Mouse (Mus musculus) limb, embryonic 10.5 days (tissue): Measurements from ENCODE around the gene Nucks1. TPM values are rescaled to one million over a fixed set of nuclear protein-coding genes. Genes with fewer than 3 reads are reported as not detected.
"Not testable (repeated sequence)": the region's sequence is repeated elsewhere in the genome, so short reads cannot be mapped to it uniquely, and the experiment has no call there.

Experiments
- DNase-seq: peaks from one replicate; pipeline ENCODE4 v3.0.0-alpha.2; 2017; ENCODE audit warnings: low spot score
- H3K27ac ChIP-seq: fragments of 300-500 bp; sonication (generic); 2 replicates; pipeline ENCODE4 v1.5.1; 2016; ENCODE audit warnings: mild to moderate bottlenecking
- H3K27me3 ChIP-seq: fragments of 300-500 bp; sonication (generic); 2 replicates; pipeline ENCODE4 v1.6.1; 2016; ENCODE audit warnings: low read depth, mild to moderate bottlenecking; ENCODE audit not compliant: poor library complexity, severe bottlenecking
- H3K36me3 ChIP-seq: fragments of 300-500 bp; sonication (generic); 2 replicates; pipeline ENCODE4 v1.6.1; 2016; ENCODE audit warnings: mild to moderate bottlenecking, moderate library complexity
- H3K4me1 ChIP-seq: fragments of 300-500 bp; sonication (generic); 2 replicates; pipeline ENCODE4 v1.6.1; 2016
- H3K4me3 ChIP-seq: fragments of 300-500 bp; sonication (generic); 2 replicates; pipeline ENCODE4 v1.5.1; 2016; ENCODE audit warnings: mild to moderate bottlenecking, moderate library complexity
- H3K9me3 ChIP-seq: fragments of 300-500 bp; sonication (generic); replicated peaks from 2 replicates; pipeline ENCODE4 v1.6.1; 2016; ENCODE audit warnings: mild to moderate bottlenecking
- WGBS: fragments of 180-500 bp; shearing (Covaris S2); methylation state at CpG from one replicate; pipeline ENCODE4 v1.1.7; 2016; 5-methylcytosine and 5-hydroxymethylcytosine counted together
- polyA plus RNA-seq: library from polyadenylated mRNA; unstranded; fragments of >200 nt; fragmentation: Nextera tagmentation; extraction: Ambion mirVana; gene quantifications from 2 replicates; pipeline ENCODE4 v1.2.1, GENCODE M21; 2016

The Nucks1 gene
- polyA plus RNA-seq, 1 experiment from 2014 or later, result 110 TPM

- no peaks in the 10 kb centered on the region for H3K36me3 ChIP-seq
- H3K27me3 ChIP-seq, result no peaks in the 10 kb centered on the region
- no peaks in the 10 kb centered on the region for H3K9me3 ChIP-seq
- no peaks in the 10 kb centered on the region for H3K4me1 ChIP-seq
- no peak overlapping the region for H3K27ac ChIP-seq
- no peak overlapping the region for H3K4me3 ChIP-seq
- no peak for DNase-seq
- whole genome bisulfite sequencing, result 78% methylated on average over 6 of the region's 6 CpGs
Observed at GRCm38 (mm10) chr1:131890043-131890658, 20.2 kb upstream of the Nucks1 start.

GRCm38 (mm10) chr1:131891436-131891835 lies 18.9 kb upstream of the Nucks1 start:
- Histone ChIP-seq H3K27ac (no peak overlapping the region), H3K36me3 (no peaks in the 10 kb centered on the region), H3K4me3 (no peak overlapping the region), H3K4me1 (no peaks in the 10 kb centered on the region), H3K9me3 (no peaks in the 10 kb centered on the region), H3K27me3 (no peaks in the 10 kb centered on the region)
- 76% methylated on average over 4 of the region's 4 CpGs for WGBS
- DNase-seq, result no peak

GRCm38 (mm10) chr1:131902679-131903078 lies 7.7 kb upstream of the Nucks1 start:
- no peaks in the 10 kb centered on the region for H3K9me3 ChIP-seq
- 91% methylated on average over 4 of the region's 4 CpGs for whole genome bisulfite sequencing
- no peak overlapping the region for H3K4me3 ChIP-seq
- 0 out of 2 replicates have a peak, but pooled peaks cover 2% of the 10 kb centered on the region for H3K27me3 ChIP-seq
- H3K36me3 ChIP-seq, result no peaks in the 10 kb centered on the region
- no peak for DNase-seq
- no peak overlapping the region for H3K27ac ChIP-seq
- H3K4me1 ChIP-seq, result no peaks in the 10 kb centered on the region

- DNase-seq, result no peak
- Histone ChIP-seq H3K9me3 (no peaks in the 10 kb centered on the region), H3K36me3 (no peaks in the 10 kb centered on the region), H3K4me1 (no peaks in the 10 kb centered on the region), H3K4me3 (no peak overlapping the region), H3K27me3 (peaks cover 4% of the 10 kb centered on the region; the same call in 1 of the 2 replicates), H3K27ac (no peak overlapping the region)
- WGBS, result 93% methylated on average over 7 of the region's 7 CpGs
Observed at GRCm38 (mm10) chr1:131903251-131903650, 7.1 kb upstream of the Nucks1 start.

- H3K27ac ChIP-seq, result no peak overlapping the region
- H3K9me3 ChIP-seq, result no peaks in the 10 kb centered on the region
- DNase-seq, result no peak
- WGBS, result 36% methylated on average over 1 of the region's 1 CpGs
- H3K36me3 ChIP-seq, result no peaks in the 10 kb centered on the region
- H3K4me1 ChIP-seq, result no peaks in the 10 kb centered on the region
- no peak overlapping the region for H3K4me3 ChIP-seq
- H3K27me3 ChIP-seq, result peaks cover 4% of the 10 kb centered on the region; the same call in 1 of the 2 replicates
Observed at GRCm38 (mm10) chr1:131905497-131905896, 4.8 kb upstream of the Nucks1 start.

- peaks cover 14% of the 10 kb centered on the region for H3K36me3 ChIP-seq
- H3K4me3 ChIP-seq, result no peak overlapping the region
- peaks cover 4% of the 10 kb centered on the region; the same call in 1 of the 2 replicates for H3K27me3 ChIP-seq
- H3K27ac ChIP-seq, result no peak overlapping the region
- DNase-seq, result no peak
- H3K9me3 ChIP-seq, result no peaks in the 10 kb centered on the region
- WGBS, result 91% methylated on average over 3 of the region's 3 CpGs
- peaks cover 9% of the 10 kb centered on the region for H3K4me1 ChIP-seq
Observed at GRCm38 (mm10) chr1:131908456-131908855, 1.9 kb upstream of the Nucks1 start.

- peaks cover 17% of the 10 kb centered on the region for H3K36me3 ChIP-seq
- 93% methylated on average over 2 of the region's 2 CpGs for WGBS
- not testable (repeated sequence) for H3K4me1 ChIP-seq, DNase-seq, H3K9me3 ChIP-seq, H3K4me3 ChIP-seq, H3K27ac ChIP-seq, H3K27me3 ChIP-seq
Observed at GRCm38 (mm10) chr1:131909236-131909635, 1.1 kb upstream of the Nucks1 start.

- H3K4me3 ChIP-seq, result peak overlapping the region; percentile 88
- DNase-seq, result peak; percentile 87
- peaks cover 32% of the 10 kb centered on the region for H3K36me3 ChIP-seq
- peaks cover 9% of the 10 kb centered on the region for H3K4me1 ChIP-seq
- WGBS, result under 1% methylated on average over 84 of the region's 88 CpGs
- H3K27me3 ChIP-seq, result peaks cover 4% of the 10 kb centered on the region; the same call in 1 of the 2 replicates
- peak overlapping the region; percentile 99 for H3K27ac ChIP-seq
- H3K9me3 ChIP-seq, result no peaks in the 10 kb centered on the region
Observed at GRCm38 (mm10) chr1:131910674-131911558, 582 bp downstream of the Nucks1 start.

- 92% methylated on average over 6 of the region's 6 CpGs for WGBS
- H3K36me3 ChIP-seq, result peaks cover 90% of the 10 kb centered on the region
- H3K4me3 ChIP-seq, result no peak overlapping the region
Observed at GRCm38 (mm10) chr1:131917634-131918033, 7.3 kb downstream of the Nucks1 start.

GRCm38 (mm10) chr1:131919052-131919451 lies 8.7 kb downstream of the Nucks1 start:
- WGBS, result 97% methylated on average over 2 of the region's 2 CpGs
- H3K4me3 ChIP-seq, result no peak overlapping the region
- H3K4me1 ChIP-seq, result no peaks in the 10 kb centered on the region
- peaks cover 96% of the 10 kb centered on the region for H3K36me3 ChIP-seq
- no peaks in the 10 kb centered on the region for H3K9me3 ChIP-seq
- H3K27me3 ChIP-seq, result no peaks in the 10 kb centered on the region
- H3K27ac ChIP-seq, result no peak overlapping the region
- DNase-seq, result no peak

More at GRCm38 (mm10) chr1:131917634-131918033, 7.3 kb downstream of the Nucks1 start:
- no peaks in the 10 kb centered on the region for H3K27me3 ChIP-seq
- H3K9me3 ChIP-seq, result no peaks in the 10 kb centered on the region
- no peak overlapping the region for H3K27ac ChIP-seq
- no peak for DNase-seq
- H3K4me1 ChIP-seq, result no peaks in the 10 kb centered on the region

- no peak overlapping the region for H3K4me3 ChIP-seq
- H3K27me3 ChIP-seq, result no peaks in the 10 kb centered on the region
- H3K9me3 ChIP-seq, result no peaks in the 10 kb centered on the region
- no peak for DNase-seq
- peaks cover 99% of the 10 kb centered on the region for H3K36me3 ChIP-seq
- 94% methylated on average over 3 of the region's 3 CpGs for WGBS
- no peaks in the 10 kb centered on the region for H3K4me1 ChIP-seq
- no peak overlapping the region for H3K27ac ChIP-seq
Observed at GRCm38 (mm10) chr1:131922100-131922499, 11.8 kb downstream of the Nucks1 start.

- Histone ChIP-seq H3K36me3 (peaks cover 84% of the 10 kb centered on the region), H3K27ac (no peak overlapping the region), H3K4me3 (no peak overlapping the region), H3K27me3 (no peaks in the 10 kb centered on the region), H3K4me1 (no peaks in the 10 kb centered on the region), H3K9me3 (no peaks in the 10 kb centered on the region)
- WGBS, result 95% methylated on average over 2 of the region's 2 CpGs
- no peak for DNase-seq
Observed at GRCm38 (mm10) chr1:131933471-131933870, 23.1 kb downstream of the Nucks1 start.

- Histone ChIP-seq H3K4me1 (peaks cover 13% of the 10 kb centered on the region), H3K4me3 (no peak overlapping the region), H3K27me3 (no peaks in the 10 kb centered on the region), H3K36me3 (peaks cover 45% of the 10 kb centered on the region), H3K9me3 (no peaks in the 10 kb centered on the region), H3K27ac (no peak overlapping the region)
- WGBS, result 79% methylated on average over 6 of the region's 6 CpGs
- peak; percentile 52 for DNase-seq
Observed at GRCm38 (mm10) chr1:131937659-131938305, 27.4 kb downstream of the Nucks1 start.
